Mouse (Mus musculus) ovary, postnatal 14 days (tissue): ENCODE measurements around the gene Gtf3c1.

ENCODE experiments used
- DNase-seq: peaks from one replicate; pipeline ENCODE4 v3.0.0; 2022; ENCODE audit warnings: low spot score

The Gtf3c1 gene

DNA sequence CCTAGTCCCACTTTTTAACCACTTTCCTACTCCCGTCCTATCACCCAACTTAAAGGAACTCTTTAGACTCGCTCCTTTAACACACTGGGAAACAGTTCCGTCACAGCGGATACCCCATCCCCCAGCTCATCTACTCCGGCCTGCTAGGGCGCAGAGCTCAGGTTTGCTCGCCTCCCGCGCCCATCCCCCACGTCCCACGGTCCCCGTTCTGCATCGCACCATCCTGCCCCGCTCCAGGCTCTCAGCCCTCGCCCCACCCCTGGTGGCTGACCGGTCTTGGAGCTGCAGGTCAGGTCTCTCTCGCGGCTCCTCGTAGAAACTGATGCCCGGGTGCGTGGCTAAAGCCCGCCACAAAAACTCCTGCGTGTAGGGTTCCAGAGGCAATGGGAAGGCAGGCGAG, 394 bp downstream of the Gtf3c1 start:
- peak; percentile 61 for DNase-seq

DNA sequence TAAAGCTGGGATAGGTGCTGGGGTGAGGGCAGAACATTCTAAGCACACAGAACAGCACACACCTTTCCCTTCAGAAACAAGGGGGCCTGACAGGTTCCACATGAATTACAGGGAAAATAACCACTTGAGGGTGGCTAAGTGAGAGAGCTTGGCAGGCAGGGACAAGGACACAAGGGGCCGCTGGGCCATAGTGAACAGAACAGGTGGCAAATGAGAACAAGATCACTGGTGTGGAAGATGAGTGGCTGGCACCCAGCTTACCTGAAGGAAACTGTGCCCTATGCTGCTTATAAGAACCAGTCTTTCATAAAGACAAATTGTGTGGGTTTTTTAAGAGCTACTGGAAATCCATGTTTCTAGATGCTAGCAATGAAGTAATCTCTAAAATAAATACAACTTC, 4.8 kb downstream of the Gtf3c1 start:
- DNase-seq, result no peak

DNA sequence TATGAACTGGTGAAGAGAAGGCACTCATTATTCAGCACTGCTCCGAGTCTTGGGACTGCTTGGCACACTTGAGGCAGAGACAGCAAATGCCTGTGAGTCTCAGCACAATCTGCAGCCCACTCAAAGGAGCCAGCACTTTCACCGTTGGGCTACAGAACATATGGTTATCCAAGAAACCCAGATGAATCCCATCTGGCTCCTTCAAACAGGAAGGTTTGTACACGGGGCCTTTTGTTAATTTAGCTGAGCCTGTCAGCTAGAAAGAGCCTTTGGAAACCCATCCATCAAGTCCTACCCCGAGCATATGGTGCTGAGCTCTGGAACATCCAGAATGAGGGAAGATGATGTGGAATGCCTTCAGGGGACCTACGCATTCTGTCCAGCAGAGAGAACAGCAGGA, 13.5 kb downstream of the Gtf3c1 start:
- no peak for DNase-seq

GRCm38 (mm10) chr7:125690516-125690915, 17.1 kb downstream of the Gtf3c1 start:
- no peak for DNase-seq

DNA sequence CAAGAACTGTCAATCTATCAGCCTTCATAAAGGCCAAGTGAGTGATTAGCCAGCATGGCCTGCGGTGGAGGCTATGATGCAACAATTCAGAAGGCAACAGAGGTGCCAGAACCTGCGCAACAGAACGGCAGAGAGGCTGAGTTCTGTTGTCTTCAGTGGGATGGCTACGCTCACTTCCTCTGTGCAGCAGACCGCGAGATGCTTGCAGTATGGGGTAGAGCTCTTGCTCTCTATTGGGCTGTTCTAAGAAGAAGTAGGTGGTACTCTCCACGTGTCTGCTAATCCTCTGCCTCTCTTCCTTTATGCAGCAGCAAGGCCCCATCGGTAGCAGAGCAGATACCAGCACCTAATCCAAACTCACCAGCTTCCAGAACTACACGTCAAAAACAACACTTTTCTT, 27.6 kb downstream of the Gtf3c1 start:
- DNase-seq, result no peak

DNA sequence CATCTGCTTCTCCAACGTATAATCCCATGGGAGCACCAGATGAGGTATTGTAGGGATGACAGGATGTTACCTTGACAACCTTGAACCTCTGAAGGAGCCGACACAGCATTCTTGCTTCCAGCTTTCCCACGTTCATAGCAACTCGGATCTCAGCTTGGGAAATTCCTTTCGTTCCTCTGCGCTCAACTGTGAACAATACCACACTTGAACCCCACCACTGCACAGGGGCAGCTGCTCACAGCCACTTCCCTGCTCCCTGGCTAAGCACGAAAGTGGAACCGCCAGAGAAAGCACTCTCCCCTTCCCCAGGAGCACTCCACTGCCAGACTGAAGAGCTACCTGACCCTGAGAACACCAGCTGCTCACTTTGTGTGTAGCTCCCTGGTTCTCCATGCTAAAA, 28.8 kb downstream of the Gtf3c1 start:
- no peak for DNase-seq

DNA sequence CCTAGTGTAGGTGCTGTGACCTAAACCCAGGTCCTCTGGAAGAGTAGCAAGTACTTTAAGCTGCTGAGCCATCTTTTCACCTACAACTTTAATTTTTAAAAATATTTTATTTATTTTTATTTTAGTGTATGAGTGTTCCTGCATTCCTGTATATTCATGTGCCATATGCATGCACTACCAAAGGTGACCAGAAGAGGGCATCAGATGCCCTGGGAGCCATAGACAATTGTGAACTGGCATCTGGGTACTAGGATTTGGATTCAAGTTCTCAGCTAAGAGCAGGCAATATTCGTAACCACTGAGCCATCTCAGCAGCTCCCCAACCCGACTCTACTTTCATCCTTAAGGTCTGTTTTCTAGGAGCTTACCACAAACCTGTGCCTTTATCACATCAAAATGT, 32.7 kb downstream of the Gtf3c1 start:
- peak; percentile 42 for DNase-seq

DNA sequence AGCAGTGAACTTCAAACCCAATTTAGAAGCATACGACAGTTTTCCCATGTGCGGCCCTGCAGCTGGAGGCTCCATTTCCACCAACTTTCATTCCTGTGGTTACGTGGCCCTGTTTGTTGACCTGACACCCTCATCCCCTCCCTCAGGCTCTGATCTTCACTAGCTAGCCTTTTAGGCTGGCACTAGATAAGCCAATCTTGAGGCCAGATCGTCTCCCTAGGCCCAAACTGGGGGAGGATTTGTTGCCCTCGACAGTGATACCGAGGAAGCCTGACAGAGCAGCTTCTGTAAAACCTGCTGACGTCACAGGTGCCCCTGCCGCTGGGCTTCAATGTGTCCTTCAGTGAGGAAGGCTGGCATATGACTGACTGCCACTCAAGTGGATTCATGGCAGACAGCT, 36.2 kb downstream of the Gtf3c1 start:
- no peak for DNase-seq

GRCm38 (mm10) chr7:125670865-125671264, 36.7 kb downstream of the Gtf3c1 start:
- no peak for DNase-seq

DNA sequence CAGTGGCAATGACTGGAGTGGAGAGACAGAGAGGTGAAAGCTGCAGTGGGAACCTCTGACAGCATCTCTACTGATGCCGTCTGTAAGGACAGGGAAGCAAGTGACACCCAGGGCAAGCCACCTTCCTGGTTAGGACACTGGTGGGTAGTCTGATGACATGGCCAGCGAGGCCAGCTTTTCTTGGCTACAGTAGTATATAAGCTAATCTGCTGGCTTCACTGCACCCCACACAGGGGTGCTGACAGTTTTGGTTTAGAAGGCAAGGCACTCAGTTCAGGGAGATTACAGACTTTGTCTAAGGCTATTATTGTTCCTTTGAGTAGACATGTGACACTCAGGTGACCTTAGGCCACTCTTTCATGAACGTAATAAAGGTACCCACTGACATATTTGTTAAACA, 43.9 kb downstream of the Gtf3c1 start:
- DNase-seq, result no peak

GRCm38 (mm10) chr7:125657511-125657910, 50.1 kb downstream of the Gtf3c1 start:
- no peak for DNase-seq

- no peak for DNase-seq
Measured at GRCm38 (mm10) chr7:125649013-125649412, 58.6 kb downstream of the Gtf3c1 start.

DNA sequence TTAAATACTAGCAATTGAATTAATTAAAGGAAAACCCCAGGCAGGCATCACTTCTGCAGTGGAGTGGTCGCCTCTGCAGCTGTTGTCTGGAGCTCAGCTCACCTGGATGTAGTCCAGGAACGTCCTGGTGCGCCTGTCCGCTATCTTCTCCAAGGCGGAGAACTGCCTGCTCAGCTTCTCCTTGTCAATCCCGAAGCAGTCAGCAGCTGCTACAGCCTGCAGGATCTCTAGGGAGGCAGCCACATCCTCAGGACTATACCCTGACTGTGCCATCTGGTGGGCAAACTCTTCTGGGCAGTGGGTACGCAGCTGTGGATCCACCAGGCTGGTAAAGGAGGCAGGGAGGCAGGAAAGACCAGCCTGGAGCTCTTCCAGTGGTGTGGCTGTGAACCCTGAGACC, 62.2 kb downstream of the Gtf3c1 start:
- no peak for DNase-seq

DNA sequence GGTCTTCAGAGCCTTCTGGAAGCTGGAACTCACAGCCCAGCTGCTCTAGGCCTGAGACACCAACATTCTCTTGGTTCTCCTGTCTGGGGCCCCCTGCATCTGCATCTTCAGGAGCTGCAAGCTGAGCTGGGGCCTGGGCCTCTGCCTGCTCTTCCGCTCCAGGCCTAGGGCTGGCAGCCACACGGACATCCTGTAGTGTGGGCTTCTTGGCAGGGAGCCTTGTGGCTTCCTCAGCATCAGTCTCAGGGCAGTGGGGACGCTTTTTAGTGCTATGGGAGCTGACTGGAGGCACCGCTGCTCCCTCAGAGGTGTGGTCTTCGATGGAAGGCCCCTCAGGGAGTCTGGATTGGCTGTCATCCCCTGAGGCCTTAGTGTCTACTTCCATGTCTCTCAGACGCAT, 63.7 kb downstream of the Gtf3c1 start:
- DNase-seq, result no peak

DNA sequence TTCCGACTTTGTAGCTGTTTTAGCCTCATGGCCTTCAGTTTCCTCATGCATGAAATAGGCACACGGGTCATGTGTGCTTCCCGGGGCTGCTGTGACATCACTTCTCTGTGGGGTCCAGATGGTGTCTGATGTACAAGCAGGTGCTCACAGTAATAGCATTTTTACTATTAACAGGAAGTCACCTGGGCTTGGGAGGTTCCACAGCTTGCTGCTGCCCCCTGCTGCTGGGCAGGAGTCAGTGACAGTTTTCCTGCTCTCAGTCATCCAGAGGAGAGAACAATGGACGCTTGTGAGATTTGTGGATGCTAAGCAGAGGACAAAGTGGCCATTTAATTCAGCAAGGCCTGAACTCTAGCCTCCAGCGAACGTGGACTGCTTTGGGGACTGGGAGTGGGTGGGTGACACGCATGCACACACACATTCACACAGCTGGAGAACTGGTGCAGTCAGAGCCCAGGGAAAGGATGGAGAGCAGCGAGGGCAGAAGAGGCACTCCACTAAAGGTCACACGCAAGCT, 68.7 kb downstream of the Gtf3c1 start:
- DNase-seq, result peak; percentile 37

DNA sequence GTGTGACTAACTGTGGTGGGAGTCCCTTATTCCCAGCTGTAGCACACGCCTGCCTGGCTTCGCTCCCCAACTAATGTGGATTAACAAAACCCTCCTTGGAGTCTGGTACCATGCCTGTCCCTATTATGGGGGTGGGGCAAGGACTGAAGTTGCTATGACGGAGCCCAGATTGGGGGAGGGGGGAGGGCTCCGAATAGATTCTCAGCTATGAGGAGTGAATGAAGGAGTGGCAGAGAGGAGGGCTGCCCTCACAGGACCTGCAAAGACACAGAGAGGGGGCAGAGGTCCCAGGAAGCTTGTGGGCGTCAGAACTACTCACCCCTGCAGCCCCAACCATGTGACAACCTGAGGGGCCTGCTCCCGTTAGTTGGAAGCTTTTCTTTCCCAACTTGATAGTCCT, 69.2 kb downstream of the Gtf3c1 start:
- no peak for DNase-seq

DNA sequence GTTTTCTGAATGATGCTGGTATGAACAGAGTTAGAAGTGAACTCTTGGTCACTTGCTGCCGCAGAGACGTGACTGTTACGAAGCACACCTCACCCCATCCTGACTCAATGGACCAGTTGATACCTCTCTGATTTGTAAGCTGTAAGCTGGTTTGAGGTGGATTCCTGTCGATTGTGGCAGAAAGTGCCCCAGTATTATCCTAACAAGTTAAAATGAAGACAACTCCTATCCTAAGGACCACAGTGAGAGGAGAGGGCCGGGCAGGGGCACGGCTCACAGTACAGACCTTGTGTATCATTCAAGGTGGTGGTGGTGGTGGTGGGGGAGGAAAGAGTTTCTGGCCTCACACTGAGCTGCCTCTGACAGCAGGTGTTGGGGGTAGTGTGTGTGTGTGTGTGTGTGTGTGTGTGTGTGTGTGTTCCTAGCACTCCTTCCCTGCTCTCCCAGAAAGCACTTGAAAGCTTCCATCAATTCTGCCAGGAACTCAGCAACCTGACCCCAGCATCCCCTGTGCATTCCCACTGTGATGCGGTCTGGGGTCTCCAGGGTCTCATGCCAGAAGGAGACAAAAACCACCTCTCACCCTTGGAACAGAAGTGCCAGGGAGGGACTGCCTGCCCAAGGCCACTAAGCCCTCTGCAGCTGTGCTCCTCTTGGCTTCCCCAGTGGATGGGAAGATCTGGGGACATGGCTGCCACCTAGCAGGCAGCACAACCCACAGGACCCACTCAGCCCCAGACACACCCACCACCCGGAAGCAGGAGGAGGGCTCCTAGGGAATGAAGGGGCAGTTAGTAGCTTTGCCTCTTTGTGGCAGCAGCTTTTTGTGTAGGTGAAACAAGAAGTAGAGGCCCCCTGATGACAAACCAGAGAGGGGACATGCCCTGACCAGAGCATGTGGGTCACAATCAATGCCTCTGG, 70.1 kb downstream of the Gtf3c1 start:
- DNase-seq, result no peak

DNA sequence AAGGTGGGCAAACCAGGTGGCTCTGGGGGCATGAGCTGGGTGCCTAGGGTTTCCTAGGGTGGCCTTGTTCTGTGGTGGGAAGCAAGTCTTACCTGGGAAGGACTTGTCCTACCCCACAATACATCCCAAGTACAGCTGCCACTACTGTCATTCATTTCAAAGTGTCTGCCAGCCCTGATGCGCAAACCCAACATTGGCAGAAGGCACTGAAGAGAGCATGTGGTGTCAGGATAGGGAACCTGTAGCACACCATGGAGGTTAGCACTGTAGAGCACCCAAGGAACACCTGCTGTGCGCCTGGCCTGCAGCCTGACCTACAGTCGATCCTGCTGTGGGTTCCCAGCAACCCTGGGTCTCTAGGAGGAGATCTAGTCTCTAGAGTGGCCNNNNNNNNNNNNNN, 76.6 kb downstream of the Gtf3c1 start:
- DNase-seq, result no peak

DNA sequence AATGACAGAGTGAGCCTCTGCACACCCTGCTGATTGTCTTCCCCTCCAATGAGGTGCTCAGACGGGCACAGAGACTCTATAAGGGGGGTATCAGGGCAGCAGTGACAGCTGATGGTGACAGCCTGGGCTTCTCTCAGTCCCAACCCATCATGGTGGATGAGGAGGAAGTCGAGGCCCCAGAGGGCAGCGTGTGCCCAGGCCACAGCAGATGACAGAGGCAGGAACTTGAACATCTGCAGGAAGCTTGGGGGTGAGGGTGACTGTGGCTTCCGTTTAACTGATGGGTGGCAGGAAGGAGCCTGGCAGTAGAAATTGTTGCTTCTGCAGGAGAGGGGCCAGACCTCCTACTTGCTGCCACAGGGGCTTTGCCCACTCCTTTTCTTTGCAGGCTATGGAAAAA, 77.3 kb downstream of the Gtf3c1 start:
- DNase-seq, result no peak

GRCm38 (mm10) chr7:125625829-125626228, 81.8 kb downstream of the Gtf3c1 start:
- DNase-seq, result no peak

DNA sequence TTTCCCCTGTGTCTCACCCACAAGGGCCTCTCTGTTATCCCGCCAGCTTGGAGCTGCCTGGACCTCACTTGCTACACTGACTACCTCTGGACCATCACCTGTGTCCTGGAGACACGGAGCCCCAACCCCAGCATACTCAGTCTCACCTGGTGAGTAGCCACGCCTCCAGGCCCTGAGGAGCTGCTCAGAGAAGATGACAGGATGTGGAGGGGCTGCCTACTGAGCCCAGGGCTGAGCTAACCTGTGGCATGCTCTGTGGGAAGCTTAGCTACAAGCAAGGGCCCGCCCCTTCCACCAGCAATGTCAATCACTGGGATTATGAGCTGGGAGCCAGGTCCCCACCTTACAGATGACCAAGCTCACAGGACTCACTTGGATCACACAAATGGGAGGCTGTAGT, 82.4 kb downstream of the Gtf3c1 start:
- DNase-seq, result no peak

DNA sequence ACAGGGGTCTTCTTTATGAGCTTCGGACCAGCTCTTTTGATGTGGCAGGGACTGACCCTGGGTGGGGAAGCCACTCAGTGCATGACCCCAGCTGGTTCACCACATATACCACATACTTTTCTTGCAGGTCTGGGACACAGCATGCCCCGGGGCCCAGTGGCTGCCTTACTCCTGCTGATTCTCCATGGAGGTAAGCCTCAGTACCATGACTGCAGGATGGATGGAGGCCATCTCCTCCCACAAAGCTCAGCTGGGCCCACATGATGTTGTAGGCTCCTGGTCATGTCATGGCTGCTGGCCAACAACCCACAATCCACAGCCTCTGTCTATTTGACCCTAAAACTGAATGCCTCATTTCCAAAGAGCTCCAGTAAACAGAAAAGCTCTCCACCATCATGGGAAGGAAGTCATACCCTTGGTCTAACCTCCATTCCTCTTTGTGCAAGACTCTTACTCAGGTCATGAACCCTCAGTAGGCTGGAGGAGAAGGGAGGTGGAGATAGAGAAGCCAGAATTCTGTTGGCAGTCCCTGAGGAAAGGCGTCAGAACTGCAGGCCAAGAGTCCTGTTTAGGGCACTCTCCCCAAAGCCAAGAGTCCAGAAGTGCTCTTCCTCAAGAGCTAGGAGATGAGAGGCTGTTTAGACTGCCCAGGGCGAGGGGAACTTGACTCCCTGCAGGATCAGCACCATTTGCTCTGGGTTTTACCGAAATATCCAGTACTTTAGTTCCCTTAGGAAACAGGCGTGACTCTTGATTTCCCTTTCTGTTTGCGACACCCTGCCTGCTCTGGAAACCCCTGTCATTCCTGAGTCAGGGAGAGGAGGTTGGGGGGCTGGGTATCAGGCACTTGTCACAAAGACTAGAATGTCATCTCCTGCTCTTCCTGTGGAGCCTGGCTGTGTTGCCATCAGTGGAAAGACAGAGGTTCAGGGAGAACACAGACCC, 84.6 kb downstream of the Gtf3c1 start:
- no peak for DNase-seq

DNA sequence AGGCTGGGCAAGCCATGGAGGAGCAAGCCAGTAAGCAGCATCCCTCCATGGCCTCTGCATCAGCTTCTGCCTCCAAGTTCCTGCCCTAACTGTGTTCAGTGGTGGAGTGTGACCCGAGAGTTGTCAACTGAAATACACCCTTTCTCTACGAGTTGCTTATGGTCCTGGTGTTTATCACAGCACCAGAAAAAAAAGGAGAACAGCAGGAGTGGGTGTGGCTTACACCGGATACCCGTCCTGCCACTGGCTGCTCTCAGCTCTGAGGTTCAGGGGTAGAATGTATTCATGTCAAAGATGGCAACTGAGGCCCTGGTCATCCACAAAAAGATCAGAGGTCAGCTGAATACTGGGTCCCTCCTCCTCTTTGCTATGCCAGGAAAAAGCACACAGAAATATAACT, 87.5 kb downstream of the Gtf3c1 start:
- no peak for DNase-seq
